Mouse (Mus musculus) kidney, embryonic 14.5 days (tissue): ENCODE results near the gene Kmt2d. TPM values are rescaled to one million over a fixed set of nuclear protein-coding genes. Genes with fewer than 3 reads are reported as not detected.

ENCODE experiments used
- ATAC-seq: fragments of 200-750 bp; cut with Nextera tagmentation; 2 replicates; pipeline ENCODE4 v1.8.0; 2017; ENCODE audit warnings: moderate number of reproducible peaks, mild to moderate bottlenecking, moderate TSS enrichment, moderate library complexity; ENCODE audit not compliant: low FRiP score, low TSS enrichment
- H3K27ac ChIP-seq: fragments of 300-500 bp; sonication (generic); 2 replicates; pipeline ENCODE4 v1.5.1; 2014; ENCODE audit warnings: low read depth, mild to moderate bottlenecking, low read length, moderate library complexity, mixed read lengths
- H3K27me3 ChIP-seq: fragments of 300-500 bp; sonication (generic); 2 replicates; pipeline ENCODE4 v1.6.1; 2014; ENCODE audit warnings: mild to moderate bottlenecking, low read length; ENCODE audit not compliant: control insufficient read depth, insufficient read depth
- H3K36me3 ChIP-seq: fragments of 300-500 bp; sonication (generic); 2 replicates; pipeline ENCODE4 v1.6.1; 2014; ENCODE audit warnings: low read length, mixed read lengths; ENCODE audit not compliant: control insufficient read depth, insufficient read depth
- H3K4me1 ChIP-seq: fragments of 300-500 bp; sonication (generic); 2 replicates; pipeline ENCODE4 v1.6.1; 2014; ENCODE audit warnings: low read length, mixed read lengths; ENCODE audit not compliant: control insufficient read depth, insufficient read depth
- H3K4me2 ChIP-seq: fragments of 300-500 bp; sonication (generic); replicated peaks from 2 replicates; pipeline ENCODE4 v1.6.1; 2014; ENCODE audit warnings: low read depth, mild to moderate bottlenecking, low read length
- H3K4me3 ChIP-seq: fragments of 300-500 bp; sonication (generic); 2 replicates; pipeline ENCODE4 v1.5.1; 2014; ENCODE audit warnings: mild to moderate bottlenecking, low read length
- H3K9ac ChIP-seq: fragments of 300-500 bp; sonication (generic); 2 replicates; pipeline ENCODE4 v1.6.1; 2014; ENCODE audit warnings: low read depth, mild to moderate bottlenecking, low read length, moderate library complexity
- H3K9me3 ChIP-seq: fragments of 300-500 bp; sonication (generic); 2 replicates; pipeline ENCODE4 v1.6.1; 2016; ENCODE audit warnings: low read length; ENCODE audit not compliant: control insufficient read depth
- WGBS: fragments of 180-500 bp; shearing (Covaris S2); extraction: QIAGEN DNeasy Blood & Tissue Kit; methylation state at CpG from one replicate; pipeline ENCODE4 v1.1.7; 2014; 5-methylcytosine and 5-hydroxymethylcytosine counted together
- polyA plus RNA-seq: library from polyadenylated mRNA; unstranded; fragments of >200 nt; fragmentation: Nextera tagmentation; extraction: Ambion mirVana; gene quantifications from 2 replicates; pipeline ENCODE4 v1.2.1, GENCODE M21; 2014

Kmt2d gene
- polyA plus RNA-seq, 1 experiment from 2014 or later, result 21.4 TPM

- H3K27ac ChIP-seq, result no peak overlapping the region
- no peak overlapping the region for H3K9ac ChIP-seq
- H3K27me3 ChIP-seq, result peaks cover 48% of the 10 kb centered on the region
- peaks cover 27% of the 10 kb centered on the region for H3K4me1 ChIP-seq
- WGBS, result 46% methylated on average over 6 of the region's 6 CpGs
- peak; percentile 36; the same call in 1 of the 2 replicates for ATAC-seq
- no peaks in the 10 kb centered on the region for H3K36me3 ChIP-seq
- no peak overlapping the region for H3K4me3 ChIP-seq
- no peaks in the 10 kb centered on the region for H3K9me3 ChIP-seq
- H3K4me2 ChIP-seq, result no peak overlapping the region
Observed at GRCm38 (mm10) chr15:98891907-98892606, 21.1 kb upstream of the Kmt2d start.

DNA sequence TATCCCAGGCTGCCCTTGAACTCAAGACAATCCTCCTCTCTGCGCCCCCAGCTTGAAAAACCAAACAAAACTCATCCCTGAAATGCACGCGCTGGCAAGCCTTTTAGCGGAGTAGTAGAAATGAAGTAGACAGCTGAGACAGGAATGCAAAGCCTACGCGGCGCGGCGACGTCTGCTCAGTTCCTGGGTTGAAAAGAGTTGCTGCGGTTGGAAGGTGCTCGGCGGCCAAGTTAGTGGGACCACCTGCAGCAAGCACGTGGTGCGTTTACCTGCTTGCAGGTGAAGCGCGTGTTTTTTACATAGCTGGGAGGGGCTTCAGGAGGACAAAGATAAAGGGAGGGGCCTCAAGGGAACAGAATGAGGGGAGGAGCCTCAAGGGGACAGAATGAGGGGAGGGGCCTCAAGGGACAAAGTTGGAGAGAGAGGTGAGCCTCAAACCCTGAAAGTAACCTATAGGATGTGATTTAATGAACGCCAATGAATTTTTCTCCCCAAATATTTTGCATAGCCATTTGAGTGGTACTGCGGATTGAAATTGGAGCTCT, 20.3 kb upstream of the Kmt2d start:
- Histone ChIP-seq H3K4me2 (peak overlapping the region; percentile 34), H3K36me3 (no peaks in the 10 kb centered on the region), H3K4me1 (peaks cover 26% of the 10 kb centered on the region), H3K9ac (no peak overlapping the region), H3K27me3 (peaks cover 40% of the 10 kb centered on the region), H3K27ac (no peak overlapping the region), H3K9me3 (no peaks in the 10 kb centered on the region), H3K4me3 (peak overlapping the region; percentile 17; the same call in 1 of the 2 replicates)
- WGBS, result 14% methylated on average over 19 of the region's 19 CpGs
- no peak for ATAC-seq

DNA sequence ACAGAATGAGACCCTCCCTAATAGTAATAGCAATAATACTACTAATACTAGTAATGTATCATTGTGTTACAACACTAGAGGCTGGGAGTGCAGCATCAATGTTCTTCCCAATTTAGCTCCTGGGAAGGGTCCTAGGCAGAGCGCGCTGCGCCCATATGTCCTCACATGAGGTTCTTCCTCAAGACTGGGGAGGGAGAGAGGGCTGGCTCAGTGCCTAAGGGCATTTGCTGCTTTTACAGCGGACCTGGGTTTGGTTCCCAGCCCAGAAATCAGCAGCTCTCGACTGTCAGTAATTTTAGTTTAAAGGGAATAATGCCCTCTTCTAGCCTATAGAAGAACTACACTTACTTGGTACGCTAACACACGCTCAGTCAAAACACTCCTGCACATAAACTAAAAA, 16.5 kb upstream of the Kmt2d start:
- Histone ChIP-seq H3K4me1 (no peaks in the 10 kb centered on the region), H3K4me2 (no peak overlapping the region), H3K9me3 (no peaks in the 10 kb centered on the region), H3K4me3 (no peak overlapping the region), H3K27ac (no peak overlapping the region), H3K9ac (no peak overlapping the region), H3K27me3 (peaks cover 3% of the 10 kb centered on the region; the same call in 1 of the 2 replicates), H3K36me3 (no peaks in the 10 kb centered on the region)
- WGBS, result 79% methylated on average over 7 of the region's 7 CpGs
- no peak for ATAC-seq

GRCm38 (mm10) chr15:98886667-98887387, 15.8 kb upstream of the Kmt2d start:
- H3K36me3 ChIP-seq, result no peaks in the 10 kb centered on the region
- H3K9ac ChIP-seq, result no peak overlapping the region
- H3K4me3 ChIP-seq, result no peak overlapping the region
- no peak overlapping the region for H3K4me2 ChIP-seq
- no peak overlapping the region for H3K27ac ChIP-seq
- H3K9me3 ChIP-seq, result no peaks in the 10 kb centered on the region
- no peaks in the 10 kb centered on the region for H3K27me3 ChIP-seq
- ATAC-seq, result no peak
- peaks cover under 1% of the 10 kb centered on the region; the same call in 1 of the 2 replicates for H3K4me1 ChIP-seq
- 69% methylated on average over 8 of the region's 8 CpGs for WGBS

DNA sequence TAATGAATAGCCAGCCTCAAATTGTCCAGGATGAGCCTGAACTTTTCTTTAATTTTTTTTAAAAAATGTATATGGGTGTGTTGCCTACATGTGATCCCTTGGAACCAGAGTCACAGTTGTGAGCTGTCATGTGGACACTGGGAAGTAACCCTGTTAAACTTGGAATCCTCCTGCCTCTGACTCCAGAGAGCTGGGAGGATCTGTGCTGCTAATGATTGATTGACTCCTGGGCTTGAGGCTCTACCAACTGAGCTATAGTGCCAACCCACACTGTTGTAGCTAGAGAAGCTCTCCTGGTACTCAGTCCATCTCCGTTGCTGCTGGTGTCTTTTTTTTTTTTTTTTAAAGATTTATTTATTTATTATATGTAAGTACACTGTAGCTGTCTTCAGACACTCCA, 13.1 kb upstream of the Kmt2d start:
- H3K27ac ChIP-seq, result no peak overlapping the region
- H3K4me3 ChIP-seq, result no peak overlapping the region
- no peaks in the 10 kb centered on the region for H3K9me3 ChIP-seq
- no peaks in the 10 kb centered on the region for H3K27me3 ChIP-seq
- WGBS, result 50% methylated on average over 1 of the region's 1 CpGs
- H3K9ac ChIP-seq, result no peak overlapping the region
- no peaks in the 10 kb centered on the region for H3K36me3 ChIP-seq
- H3K4me2 ChIP-seq, result no peak overlapping the region
- peaks cover 4% of the 10 kb centered on the region; the same call in 1 of the 2 replicates for H3K4me1 ChIP-seq
- ATAC-seq, result no peak

DNA sequence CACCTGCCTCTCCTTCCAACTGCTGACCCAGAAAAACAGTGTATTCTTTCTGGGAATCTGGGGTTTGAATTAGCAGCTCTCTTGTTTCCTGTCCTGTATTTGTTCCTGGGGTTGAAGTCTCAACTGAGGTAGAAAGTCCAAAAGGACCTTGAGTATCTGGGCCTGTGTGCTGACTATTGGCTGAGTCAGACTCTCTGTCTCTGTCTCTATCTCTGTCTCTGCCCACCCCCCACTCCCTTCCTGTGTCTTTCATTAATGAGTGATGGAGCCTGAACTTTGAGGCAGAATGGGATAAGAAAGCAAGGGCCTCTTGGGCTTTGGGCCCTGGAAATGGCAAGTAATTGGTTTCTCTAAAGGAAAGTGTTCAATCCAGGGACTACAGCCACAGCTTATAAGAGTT, 12.7 kb upstream of the Kmt2d start:
- no peaks in the 10 kb centered on the region for H3K27me3 ChIP-seq
- H3K4me1 ChIP-seq, result peaks cover 4% of the 10 kb centered on the region; the same call in 1 of the 2 replicates
- H3K9ac ChIP-seq, result no peak overlapping the region
- no peak overlapping the region for H3K4me2 ChIP-seq
- H3K36me3 ChIP-seq, result no peaks in the 10 kb centered on the region
- no peak overlapping the region for H3K27ac ChIP-seq
- H3K9me3 ChIP-seq, result no peaks in the 10 kb centered on the region
- no peak overlapping the region for H3K4me3 ChIP-seq
- ATAC-seq, result no peak

- Histone ChIP-seq H3K4me2 (peak overlapping the region; percentile 34; the same call in 1 of the 2 replicates), H3K9me3 (no peaks in the 10 kb centered on the region), H3K27ac (peak overlapping the region; percentile 68; the same call in 1 of the 2 replicates), H3K36me3 (no peaks in the 10 kb centered on the region; the same call in 1 of the 2 replicates), H3K4me1 (peaks cover 4% of the 10 kb centered on the region; the same call in 1 of the 2 replicates), H3K4me3 (peak overlapping the region; percentile 60), H3K27me3 (no peaks in the 10 kb centered on the region), H3K9ac (peak overlapping the region; percentile 40; the same call in 1 of the 2 replicates)
- peak; percentile 17; the same call in 1 of the 2 replicates for ATAC-seq
- 8% methylated on average over 5 of the region's 5 CpGs for whole genome bisulfite sequencing
Observed at GRCm38 (mm10) chr15:98881656-98882008, 10.6 kb upstream of the Kmt2d start.

GRCm38 (mm10) chr15:98880978-98881655, 10.1 kb upstream of the Kmt2d start:
- WGBS, result under 1% methylated on average over 45 of the region's 48 CpGs
- Histone ChIP-seq H3K4me3 (peak overlapping the region; percentile 60), H3K9ac (peak overlapping the region; percentile 75), H3K4me2 (peak overlapping the region; percentile 79), H3K36me3 (no peaks in the 10 kb centered on the region; the same call in 1 of the 2 replicates), H3K4me1 (peaks cover 4% of the 10 kb centered on the region; the same call in 1 of the 2 replicates), H3K27me3 (no peaks in the 10 kb centered on the region), H3K9me3 (no peaks in the 10 kb centered on the region), H3K27ac (peak overlapping the region; percentile 88)
- peak; percentile 97 for ATAC-seq
